Mouse (Mus musculus) limb, embryonic 15.5 days (tissue): ENCODE data around the gene Syn3. TPM values are rescaled to one million over a fixed set of nuclear protein-coding genes. Genes with fewer than 3 reads are reported as not detected.
"Not testable (repeated sequence)": the region's sequence is repeated elsewhere in the genome, so short reads cannot be mapped to it uniquely, and the experiment has no call there.

Source experiments
- ATAC-seq: fragments of 200-750 bp; cut with Nextera tagmentation; 2 replicates; pipeline ENCODE4 v1.8.0; 2017; ENCODE audit warnings: low read depth, moderate TSS enrichment; ENCODE audit not compliant: insufficient number of reproducible peaks, low FRiP score, low TSS enrichment
- H3K27ac ChIP-seq: fragments of 300-500 bp; sonication (generic); 2 replicates; pipeline ENCODE4 v1.5.1; 2015; ENCODE audit warnings: moderate library complexity, mild to moderate bottlenecking, inconsistent platforms
- H3K27me3 ChIP-seq: fragments of 300-500 bp; sonication (generic); 2 replicates; pipeline ENCODE4 v1.6.1; 2015; ENCODE audit warnings: inconsistent platforms
- H3K36me3 ChIP-seq: fragments of 300-500 bp; sonication (generic); 2 replicates; pipeline ENCODE4 v1.6.1; 2015; ENCODE audit warnings: inconsistent platforms
- H3K4me1 ChIP-seq: fragments of 300-500 bp; sonication (generic); 2 replicates; pipeline ENCODE4 v1.6.1; 2015; ENCODE audit warnings: inconsistent platforms
- H3K4me2 ChIP-seq: fragments of 300-500 bp; sonication (generic); 2 replicates; pipeline ENCODE4 v1.6.1; 2015; ENCODE audit warnings: mild to moderate bottlenecking, inconsistent platforms
- H3K4me3 ChIP-seq: fragments of 300-500 bp; sonication (generic); 2 replicates; pipeline ENCODE4 v1.5.1; 2015; ENCODE audit warnings: mild to moderate bottlenecking, inconsistent platforms
- H3K9ac ChIP-seq: fragments of 300-500 bp; sonication (generic); 2 replicates; pipeline ENCODE4 v1.6.1; 2015; ENCODE audit warnings: inconsistent platforms
- H3K9me3 ChIP-seq: fragments of 300-500 bp; sonication (generic); 2 replicates; pipeline ENCODE4 v1.6.1; 2016; ENCODE audit warnings: inconsistent platforms
- WGBS: fragments of 180-500 bp; shearing (Covaris S2); methylation state at CpG from one replicate; pipeline ENCODE4 v1.1.7; 2015; 5-methylcytosine and 5-hydroxymethylcytosine counted together
- polyA plus RNA-seq: library from polyadenylated mRNA; unstranded; fragments of >200 nt; fragmentation: Nextera tagmentation; extraction: Ambion mirVana; gene quantifications from 2 replicates; pipeline ENCODE4 v1.2.1, GENCODE M21; 2015

The Syn3 gene
- polyA plus RNA-seq, 1 experiment from 2014 or later: 1.7 TPM

DNA sequence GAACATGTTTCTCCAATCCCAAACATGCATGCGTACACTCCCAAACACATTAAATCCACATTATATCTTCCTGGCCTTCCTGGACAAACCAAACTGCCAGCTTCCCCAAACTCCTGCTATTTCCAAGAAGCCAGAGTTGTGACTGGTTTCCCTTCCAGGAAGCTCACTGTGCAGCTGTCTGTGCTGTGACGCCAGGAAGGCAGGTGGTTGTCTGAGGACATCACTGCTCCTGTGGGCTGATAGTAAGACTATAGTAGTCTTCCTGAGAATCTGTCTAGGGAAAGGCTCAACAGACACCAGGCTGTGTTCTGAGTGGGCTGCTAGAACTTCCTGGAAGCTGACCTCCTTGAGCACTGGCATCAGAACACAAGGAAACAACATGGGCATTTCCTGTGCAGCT lies 375.5 kb downstream of the Syn3 start:
- no peak overlapping the region for H3K4me2 ChIP-seq
- H3K9me3 ChIP-seq: no peaks in the 10 kb centered on the region
- H3K4me1 ChIP-seq: no peaks in the 10 kb centered on the region
- ATAC-seq: no peak
- 82% methylated on average over 2 of the region's 2 CpGs for WGBS
- H3K36me3 ChIP-seq: no peaks in the 10 kb centered on the region
- no peak overlapping the region for H3K4me3 ChIP-seq
- H3K27ac ChIP-seq: no peak overlapping the region
- no peaks in the 10 kb centered on the region for H3K27me3 ChIP-seq
- H3K9ac ChIP-seq: no peak overlapping the region

DNA sequence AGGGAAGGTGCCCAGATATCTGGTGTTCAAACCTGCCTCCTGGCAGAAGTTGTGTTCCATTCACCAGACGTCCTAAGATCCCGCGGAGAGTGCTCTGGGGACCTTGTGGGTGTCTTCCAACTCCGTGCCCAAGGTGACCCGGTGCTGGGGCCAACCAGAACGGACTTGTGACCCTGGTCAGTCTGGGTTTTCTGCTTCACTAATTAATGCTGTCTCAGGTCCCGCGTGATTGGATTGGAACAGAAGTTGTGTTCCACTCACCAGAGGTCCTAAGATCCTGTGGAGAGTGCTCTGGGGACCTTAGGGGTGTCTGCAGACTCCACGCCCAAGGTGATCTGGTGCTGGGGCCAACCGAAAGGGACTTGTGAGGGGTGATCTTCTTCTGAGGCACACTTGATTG lies 376.2 kb downstream of the Syn3 start:
- WGBS: 92% methylated on average over 10 of the region's 10 CpGs

DNA sequence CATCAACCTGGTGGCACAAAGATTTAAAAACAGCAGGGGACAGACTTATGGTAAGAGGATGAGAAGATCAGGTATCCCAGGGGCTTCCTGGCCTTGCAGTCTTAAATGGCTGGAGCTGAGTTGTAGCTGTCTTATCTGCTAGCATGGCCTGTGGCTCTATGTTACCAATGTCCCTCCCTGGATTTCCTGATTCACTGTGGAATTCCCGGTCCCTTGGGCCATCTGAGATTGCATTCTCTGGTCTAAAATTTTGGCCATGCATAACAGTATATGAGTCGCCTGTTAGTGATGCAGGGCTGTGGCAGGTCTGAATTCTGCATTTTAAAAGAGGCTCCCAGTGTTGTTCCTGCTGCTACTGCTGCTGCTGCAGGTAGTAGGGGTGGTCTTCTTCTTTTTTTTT lies 382.4 kb downstream of the Syn3 start:
- ATAC-seq: no peak
- Histone ChIP-seq H3K36me3 (no peaks in the 10 kb centered on the region), H3K4me3 (no peak overlapping the region), H3K9ac (no peak overlapping the region), H3K27ac (no peak overlapping the region), H3K4me1 (no peaks in the 10 kb centered on the region), H3K9me3 (no peaks in the 10 kb centered on the region), H3K4me2 (no peak overlapping the region), H3K27me3 (no peaks in the 10 kb centered on the region)
- 71% methylated on average over 2 of the region's 2 CpGs for WGBS

More for the DNA sequence above, 376.2 kb downstream of the Syn3 start:
- not testable (repeated sequence) for H3K36me3 ChIP-seq, H3K9me3 ChIP-seq, H3K27ac ChIP-seq, H3K27me3 ChIP-seq, H3K9ac ChIP-seq, H3K4me2 ChIP-seq, ATAC-seq, H3K4me1 ChIP-seq, H3K4me3 ChIP-seq

DNA sequence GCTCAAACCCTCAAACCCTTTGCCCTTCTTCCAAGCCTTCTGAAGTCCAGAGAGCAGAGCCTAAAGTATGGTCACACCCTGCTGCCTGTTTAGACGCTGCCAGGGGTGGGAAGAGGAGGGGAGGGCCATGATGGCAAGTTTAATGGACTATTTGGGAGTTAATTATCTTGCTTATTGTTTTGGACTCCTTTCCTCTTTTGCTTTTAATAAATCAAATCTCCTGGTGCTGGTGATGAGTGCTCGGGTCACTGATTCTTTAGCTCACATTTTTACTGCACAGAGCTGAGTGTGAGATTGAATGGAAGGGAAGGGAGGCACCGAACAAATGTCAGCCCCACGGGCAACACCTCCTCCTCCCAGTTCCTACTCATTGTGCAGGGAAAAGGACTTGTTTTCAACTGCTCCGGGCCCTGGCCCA lies 384.3 kb downstream of the Syn3 start:
- Histone ChIP-seq H3K9me3 (no peaks in the 10 kb centered on the region), H3K4me3 (no peak overlapping the region), H3K27me3 (no peaks in the 10 kb centered on the region), H3K4me2 (no peak overlapping the region), H3K9ac (no peak overlapping the region), H3K36me3 (no peaks in the 10 kb centered on the region), H3K27ac (no peak overlapping the region), H3K4me1 (no peaks in the 10 kb centered on the region)
- ATAC-seq: no peak
- WGBS: 52% methylated on average over 5 of the region's 5 CpGs

DNA sequence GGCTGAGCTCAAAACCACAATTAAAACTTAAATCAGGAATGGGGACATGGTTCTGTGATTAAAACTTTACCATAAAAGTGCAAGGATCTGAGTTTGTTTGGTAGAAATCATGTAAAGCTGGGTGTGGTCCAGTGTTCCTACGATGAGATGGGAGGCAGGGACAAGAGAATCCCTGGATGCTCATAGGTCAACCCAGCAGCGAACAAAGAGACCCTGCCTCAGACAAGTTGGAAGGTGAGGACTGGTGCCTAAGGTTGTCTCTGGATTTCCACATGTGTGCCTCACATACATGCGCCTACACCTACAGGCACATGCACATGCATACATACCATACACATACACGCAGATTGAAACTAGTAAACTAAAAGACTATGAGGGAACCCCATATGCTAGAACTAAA lies 389.9 kb downstream of the Syn3 start:
- H3K27me3 ChIP-seq: no peaks in the 10 kb centered on the region
- H3K4me2 ChIP-seq: no peak overlapping the region
- no peak for ATAC-seq
- no peak overlapping the region for H3K9ac ChIP-seq
- H3K36me3 ChIP-seq: no peaks in the 10 kb centered on the region
- H3K4me1 ChIP-seq: no peaks in the 10 kb centered on the region
- WGBS: 92% methylated on average over 4 of the region's 4 CpGs
- H3K27ac ChIP-seq: no peak overlapping the region
- H3K9me3 ChIP-seq: no peaks in the 10 kb centered on the region
- no peak overlapping the region for H3K4me3 ChIP-seq

DNA sequence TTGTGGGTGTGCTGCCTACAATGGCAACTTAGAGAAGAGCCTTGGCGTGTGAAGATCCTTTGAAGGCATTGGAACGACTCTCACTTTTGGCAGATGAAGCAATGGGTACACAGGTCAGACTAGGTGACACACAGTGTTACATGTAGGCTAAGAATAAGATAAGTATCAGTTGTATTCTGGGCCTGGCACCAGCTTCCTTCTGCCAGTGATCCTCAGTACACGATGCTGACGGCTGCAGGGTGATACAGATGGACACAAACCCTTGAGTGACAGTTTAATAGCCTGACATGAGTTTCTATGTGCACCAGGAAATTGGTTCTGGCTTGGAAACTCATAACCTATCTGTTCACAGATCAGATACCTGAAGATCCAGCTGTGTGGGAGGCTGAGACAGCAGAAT lies 391.0 kb downstream of the Syn3 start:
- ATAC-seq: no peak
- H3K4me1 ChIP-seq: no peaks in the 10 kb centered on the region
- no peak overlapping the region for H3K9ac ChIP-seq
- no peaks in the 10 kb centered on the region for H3K27me3 ChIP-seq
- no peaks in the 10 kb centered on the region for H3K9me3 ChIP-seq
- H3K36me3 ChIP-seq: no peaks in the 10 kb centered on the region
- no peak overlapping the region for H3K4me2 ChIP-seq
- 75% methylated on average over 4 of the region's 4 CpGs for WGBS
- no peak overlapping the region for H3K4me3 ChIP-seq
- no peak overlapping the region for H3K27ac ChIP-seq

DNA sequence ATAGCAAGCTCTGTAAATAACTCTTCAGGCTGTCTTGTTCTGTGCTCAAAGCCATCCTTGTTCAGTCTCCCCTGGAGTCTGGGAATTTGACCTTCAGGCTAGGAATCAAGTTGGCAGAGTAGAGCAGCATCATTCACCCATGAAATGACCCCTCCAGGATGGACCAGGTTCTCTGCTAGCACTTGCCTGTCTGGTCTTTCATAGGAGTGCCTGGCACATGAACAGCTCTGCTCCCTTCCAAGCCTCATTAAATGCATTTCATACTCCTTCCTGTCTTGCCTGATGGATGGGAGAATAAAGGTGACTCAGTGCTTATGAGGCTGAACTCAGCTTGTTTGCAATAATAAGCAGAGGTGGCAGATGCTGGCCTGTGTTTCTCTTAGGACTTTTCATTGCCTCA lies 394.7 kb downstream of the Syn3 start:
- Histone ChIP-seq H3K27ac (no peak overlapping the region), H3K4me1 (no peaks in the 10 kb centered on the region), H3K9ac (no peak overlapping the region), H3K4me3 (no peak overlapping the region), H3K4me2 (no peak overlapping the region), H3K36me3 (no peaks in the 10 kb centered on the region), H3K27me3 (no peaks in the 10 kb centered on the region), H3K9me3 (no peaks in the 10 kb centered on the region)
- ATAC-seq: no peak

DNA sequence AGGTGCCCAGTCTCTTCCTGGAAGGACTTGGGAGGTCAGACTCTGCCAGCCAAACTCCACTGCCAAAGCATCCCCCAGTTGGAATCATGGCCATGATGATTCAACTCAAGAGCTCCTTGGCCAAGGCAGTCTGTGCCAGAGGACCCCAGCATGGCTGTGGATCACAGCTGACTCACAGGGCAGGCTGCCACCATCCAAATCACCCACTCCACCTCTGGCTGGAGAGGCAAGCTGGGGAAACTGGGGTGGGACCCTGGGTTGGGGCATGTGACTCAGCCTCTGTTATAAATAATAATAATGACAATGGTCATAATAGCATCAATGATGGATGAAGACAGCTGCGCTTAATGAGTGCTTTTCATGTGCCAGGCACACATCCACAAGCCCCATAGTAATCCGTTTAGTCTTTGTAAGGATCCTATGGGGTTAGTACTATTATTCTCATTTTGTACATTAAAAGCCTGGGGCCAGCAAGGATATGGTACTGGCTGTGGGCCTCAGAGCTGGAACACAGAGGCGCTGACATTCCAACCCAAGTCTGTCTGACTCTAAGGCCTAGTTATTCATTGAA lies 398.3 kb downstream of the Syn3 start:
- 77% methylated on average over 3 of the region's 3 CpGs for WGBS
- ATAC-seq: no peak
- no peaks in the 10 kb centered on the region for H3K36me3 ChIP-seq
- no peaks in the 10 kb centered on the region for H3K27me3 ChIP-seq
- H3K9me3 ChIP-seq: no peaks in the 10 kb centered on the region
- H3K4me1 ChIP-seq: no peaks in the 10 kb centered on the region
- no peak overlapping the region for H3K27ac ChIP-seq
- H3K4me2 ChIP-seq: no peak overlapping the region
- no peak overlapping the region for H3K9ac ChIP-seq
- no peak overlapping the region for H3K4me3 ChIP-seq

DNA sequence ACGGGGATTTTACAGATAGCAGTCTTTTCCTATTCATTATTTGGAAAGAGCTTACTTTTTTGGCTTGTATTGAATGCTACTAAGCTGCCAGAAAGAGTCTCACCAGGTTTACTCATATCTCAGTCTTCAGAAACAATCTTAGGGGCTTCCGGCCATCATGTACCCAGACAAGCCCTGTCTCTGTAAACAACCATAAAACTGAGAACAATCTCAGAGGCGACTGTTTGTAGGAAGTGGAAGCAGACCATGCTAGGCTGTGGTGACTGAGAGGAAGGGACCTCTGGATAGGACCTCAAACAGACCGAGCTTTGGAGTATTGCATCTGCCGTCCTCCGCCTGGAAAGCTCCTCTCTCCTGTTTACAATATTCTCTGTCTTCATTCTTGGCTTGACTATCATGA lies 400.3 kb downstream of the Syn3 start:
- WGBS: 70% methylated on average over 6 of the region's 6 CpGs
- Histone ChIP-seq H3K27ac (no peak overlapping the region), H3K9me3 (no peaks in the 10 kb centered on the region), H3K4me1 (no peaks in the 10 kb centered on the region), H3K4me3 (no peak overlapping the region), H3K27me3 (no peaks in the 10 kb centered on the region), H3K4me2 (no peak overlapping the region), H3K9ac (no peak overlapping the region), H3K36me3 (no peaks in the 10 kb centered on the region)
- no peak for ATAC-seq

DNA sequence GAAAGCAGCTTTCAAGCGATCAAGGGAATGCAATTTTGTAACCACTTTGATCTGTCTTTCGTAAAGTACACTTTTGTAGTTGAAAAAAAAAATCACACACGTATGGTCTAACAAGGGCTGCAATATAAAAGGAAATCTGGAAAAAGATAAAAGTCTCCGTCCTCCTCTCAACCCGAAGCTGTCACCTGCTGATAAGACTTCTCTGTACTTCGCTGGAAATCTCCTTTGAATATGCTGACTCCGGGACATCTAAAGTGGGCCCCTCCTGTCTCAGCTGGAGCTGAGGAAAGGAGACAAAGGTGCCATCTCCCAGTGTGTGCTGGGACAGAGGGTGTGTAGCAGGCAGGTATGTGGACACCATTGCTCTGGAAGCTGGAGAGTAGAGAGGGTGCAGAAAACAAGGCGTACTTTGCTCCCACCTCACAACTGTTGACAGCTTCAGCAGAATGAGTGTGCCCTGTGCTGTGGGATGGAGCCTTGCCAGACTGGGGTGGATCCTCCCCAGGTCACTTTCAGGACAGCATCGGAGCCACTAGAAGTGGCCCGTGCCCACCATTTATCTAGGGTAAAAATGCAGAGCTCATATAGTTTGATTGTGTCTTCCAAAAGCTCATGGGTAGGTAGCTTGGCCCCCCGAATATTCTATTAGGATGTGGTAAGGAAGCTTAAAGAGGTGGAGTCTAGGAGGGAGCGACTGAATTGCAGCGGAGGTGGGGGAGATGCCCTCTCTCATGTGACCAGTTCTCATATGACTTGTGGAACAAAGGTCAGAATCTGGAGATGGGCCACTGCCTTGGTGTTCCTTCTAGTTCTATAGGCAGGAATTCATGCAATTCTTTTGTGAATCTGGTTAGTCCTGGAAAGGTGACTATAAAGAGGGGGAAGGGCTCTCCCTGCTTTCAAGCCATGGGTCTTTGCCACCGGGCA lies 405.3 kb downstream of the Syn3 start:
- Histone ChIP-seq H3K27me3 (no peaks in the 10 kb centered on the region), H3K36me3 (no peaks in the 10 kb centered on the region), H3K27ac (no peak overlapping the region), H3K9me3 (no peaks in the 10 kb centered on the region), H3K9ac (no peak overlapping the region), H3K4me3 (no peak overlapping the region), H3K4me1 (no peaks in the 10 kb centered on the region), H3K4me2 (no peak overlapping the region)
- ATAC-seq: no peak
- 60% methylated on average over 14 of the region's 14 CpGs for WGBS

DNA sequence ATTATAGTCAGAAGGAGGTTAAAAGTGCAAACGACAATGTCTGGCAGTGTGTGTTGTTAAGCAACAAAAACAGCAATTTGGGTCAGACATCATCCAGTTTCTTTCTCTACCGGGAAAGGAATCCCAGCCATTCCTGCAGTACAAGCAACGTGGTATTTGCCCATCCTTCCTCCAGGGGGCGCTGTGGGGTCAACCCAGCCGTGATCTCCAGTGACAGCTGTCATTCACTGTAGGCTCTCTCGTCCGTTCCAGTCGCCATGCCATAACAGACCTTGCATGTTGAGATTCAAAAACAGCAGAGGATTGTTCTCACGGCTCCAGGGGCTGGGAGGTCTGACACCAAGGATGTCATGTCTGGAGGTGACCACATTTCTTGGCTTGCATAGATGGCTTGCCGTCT lies 406.8 kb downstream of the Syn3 start:
- no peaks in the 10 kb centered on the region for H3K36me3 ChIP-seq
- H3K9ac ChIP-seq: no peak overlapping the region
- 50% methylated on average over 10 of the region's 10 CpGs for WGBS
- H3K4me2 ChIP-seq: no peak overlapping the region
- no peaks in the 10 kb centered on the region for H3K4me1 ChIP-seq
- ATAC-seq: no peak
- no peak overlapping the region for H3K27ac ChIP-seq
- no peak overlapping the region for H3K4me3 ChIP-seq
- no peaks in the 10 kb centered on the region for H3K9me3 ChIP-seq
- no peaks in the 10 kb centered on the region for H3K27me3 ChIP-seq

DNA sequence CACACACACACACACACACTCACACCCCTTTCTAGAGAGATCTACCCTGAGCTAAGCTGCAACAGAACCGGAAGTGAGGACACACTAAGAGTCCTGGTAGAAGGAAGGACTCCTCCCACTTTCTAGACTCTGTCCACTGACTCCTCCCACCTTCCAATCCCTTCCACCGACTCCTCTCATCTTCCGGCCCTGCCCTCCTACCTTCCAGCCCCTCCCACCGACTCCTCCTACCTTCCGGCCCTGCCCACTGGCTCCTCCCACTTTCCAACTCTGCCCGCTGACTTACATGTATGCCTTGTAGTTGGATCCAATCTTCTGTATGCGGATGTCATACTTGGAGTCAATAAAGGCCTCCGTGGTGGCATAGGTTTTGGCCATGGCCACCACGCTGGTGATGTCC lies 418.8 kb downstream of the Syn3 start:
- no peak overlapping the region for H3K4me2 ChIP-seq
- no peak overlapping the region for H3K4me3 ChIP-seq
- no peak overlapping the region for H3K27ac ChIP-seq
- no peaks in the 10 kb centered on the region for H3K36me3 ChIP-seq
- WGBS: 82% methylated on average over 9 of the region's 9 CpGs
- H3K4me1 ChIP-seq: no peaks in the 10 kb centered on the region
- no peaks in the 10 kb centered on the region for H3K9me3 ChIP-seq
- H3K9ac ChIP-seq: no peak overlapping the region
- H3K27me3 ChIP-seq: no peaks in the 10 kb centered on the region
- no peak for ATAC-seq
